Mouse (Mus musculus) lung, postnatal 14 days (tissue): ENCODE measurements around the gene Ascl3.

ENCODE experiments used
- DNase-seq: peaks from one replicate; pipeline ENCODE4 v3.0.0; 2021

Ascl3 gene

DNA sequence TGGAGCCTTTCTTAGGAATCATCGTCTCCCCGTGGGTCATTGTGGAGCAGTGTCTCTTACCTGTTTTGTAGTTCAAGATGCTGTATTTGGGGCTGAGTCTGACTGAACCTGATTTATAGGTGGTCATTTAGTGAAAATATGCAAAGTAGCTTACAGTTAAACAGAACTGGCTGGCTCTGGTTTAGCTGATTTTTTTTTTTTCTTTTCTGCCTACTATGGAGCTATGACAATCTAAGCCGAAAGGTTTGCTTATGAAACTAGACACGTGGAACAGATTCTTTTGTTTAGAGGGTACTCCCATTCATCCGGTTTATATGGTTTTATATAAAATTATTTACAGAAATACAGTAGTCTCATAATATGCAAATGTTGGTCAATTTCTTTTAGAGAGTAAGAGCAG lies at the start of gene Ascl3:
Gene Ascl3, minus strand, starts transcription at position 101 of the 400 bp plus-strand sequence.
- DNase-seq, result no peak

DNA sequence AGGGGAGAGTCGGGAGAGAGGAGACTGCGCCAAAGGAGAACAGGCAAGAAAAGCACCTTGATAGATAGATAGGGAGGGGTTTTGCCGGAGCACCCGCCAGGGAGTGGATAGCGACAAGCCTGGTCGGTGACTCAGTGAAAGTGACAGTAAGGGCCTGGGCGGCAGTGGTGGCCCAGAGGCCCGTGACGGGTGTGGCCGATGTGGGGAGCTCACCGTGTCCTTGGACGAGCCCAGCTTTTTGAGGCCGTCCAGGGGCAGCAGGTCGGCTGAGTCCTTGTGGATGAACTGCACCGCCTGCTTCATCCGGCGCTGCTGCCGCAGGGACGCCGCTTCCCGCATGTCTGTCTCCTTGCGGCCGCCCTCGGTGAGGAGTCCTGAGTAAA lies 49.6 kb upstream of the Ascl3 start:
- DNase-seq, result no peak

DNA sequence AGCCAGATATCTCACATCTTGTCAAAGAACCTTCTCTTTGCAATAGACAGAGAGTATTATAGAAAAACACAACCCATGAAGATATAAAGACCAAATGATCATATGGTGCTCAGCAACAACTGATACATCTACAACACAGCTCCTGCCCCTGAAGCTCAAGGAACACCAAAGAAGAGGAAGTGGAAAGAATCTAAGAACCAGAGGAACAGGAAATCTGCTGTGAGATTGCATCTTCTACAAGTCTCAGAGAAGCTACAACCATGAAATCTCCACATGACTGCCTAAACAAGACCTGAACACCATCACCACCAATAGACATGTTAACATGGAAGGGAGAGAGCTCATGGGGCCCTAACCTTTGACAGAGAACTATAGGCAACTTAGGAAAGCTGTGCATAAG lies 40.7 kb upstream of the Ascl3 start:
- DNase-seq, result no peak

DNA sequence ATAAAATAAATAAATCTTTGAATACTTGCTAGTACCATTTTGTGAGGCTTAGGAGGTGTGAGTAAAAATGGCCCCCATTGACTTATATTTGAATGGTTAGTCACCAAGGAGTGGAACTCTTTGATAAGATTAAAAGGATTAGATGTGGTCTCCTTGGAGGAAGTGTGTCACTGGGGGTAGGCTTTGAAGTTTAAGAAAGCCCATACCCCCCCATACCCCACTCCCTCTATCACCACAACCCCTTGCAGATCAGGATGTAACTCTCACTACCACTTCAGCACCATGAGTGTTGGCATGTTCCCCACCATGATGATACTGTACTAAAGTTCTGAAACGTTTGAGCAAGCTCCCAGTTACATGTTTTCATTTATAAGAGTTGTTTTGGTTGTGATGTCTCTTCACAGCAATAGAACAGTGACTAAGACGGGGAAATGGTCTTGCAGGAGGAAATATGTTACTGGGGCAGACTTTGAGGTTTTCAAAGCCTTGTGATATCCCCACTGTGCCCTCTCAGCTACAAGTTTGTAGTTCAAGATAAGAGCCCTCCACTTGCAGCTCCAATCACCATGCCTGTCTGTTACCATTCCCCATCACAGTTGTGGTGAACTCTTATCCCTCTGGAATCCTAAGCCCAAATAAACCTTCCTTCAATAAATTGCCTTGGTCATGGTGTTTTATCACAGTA lies 37.3 kb upstream of the Ascl3 start:
- no peak for DNase-seq

DNA sequence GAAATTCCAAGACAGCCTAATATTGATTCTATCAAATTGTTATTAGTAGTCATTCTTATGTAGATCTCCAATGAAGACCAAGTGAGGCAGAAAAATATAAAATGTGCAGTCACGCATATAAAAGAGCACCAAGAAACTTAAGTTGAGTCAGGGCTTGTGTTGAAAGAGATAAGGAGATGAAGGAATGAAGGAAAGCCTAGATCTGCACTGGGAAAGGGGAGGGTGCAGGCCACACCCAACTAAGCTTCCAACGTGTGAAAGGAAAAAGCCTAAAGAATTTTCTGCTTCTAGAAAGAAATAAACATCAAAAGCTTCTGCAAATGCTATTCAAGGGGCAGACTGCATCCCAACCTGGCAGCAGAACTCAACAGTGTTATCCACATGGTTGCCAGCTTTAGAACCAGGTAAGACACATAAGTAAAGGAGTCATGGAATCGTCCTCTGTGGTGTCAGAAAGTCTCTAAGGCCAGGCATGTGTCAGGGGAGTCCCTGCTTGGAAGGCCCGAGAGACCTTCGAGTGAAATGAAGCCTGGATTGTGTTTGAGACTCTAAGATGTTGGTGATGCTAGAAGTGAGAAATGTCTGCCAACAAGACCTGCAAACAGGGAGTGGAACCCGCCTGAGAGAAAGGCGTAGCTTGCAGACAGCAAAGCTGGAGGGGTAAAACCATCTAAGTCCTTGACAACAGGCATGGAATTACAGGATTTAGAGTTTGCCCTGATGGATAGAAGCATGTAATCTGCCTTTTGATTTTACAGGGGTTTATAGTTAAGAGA lies 36.2 kb upstream of the Ascl3 start:
- no peak for DNase-seq

DNA sequence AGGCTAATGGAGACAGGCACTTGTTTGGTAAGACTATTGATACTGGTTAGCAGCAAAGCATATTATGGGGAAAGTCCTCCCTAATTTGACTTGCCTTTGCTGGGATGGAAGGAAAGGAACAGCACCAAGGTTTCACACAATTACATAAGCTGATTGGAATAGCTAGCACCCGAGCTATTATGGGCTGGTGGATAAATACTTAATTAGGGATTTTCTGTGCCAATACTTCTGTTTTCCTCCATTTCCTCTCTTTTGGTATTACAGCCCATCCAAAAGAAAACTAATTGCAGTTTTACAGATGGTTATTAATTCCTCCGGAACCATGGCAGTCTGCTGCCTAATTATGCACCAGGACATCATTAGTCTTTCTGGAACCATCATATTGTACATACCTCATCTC lies 32.5 kb upstream of the Ascl3 start:
- no peak for DNase-seq

DNA sequence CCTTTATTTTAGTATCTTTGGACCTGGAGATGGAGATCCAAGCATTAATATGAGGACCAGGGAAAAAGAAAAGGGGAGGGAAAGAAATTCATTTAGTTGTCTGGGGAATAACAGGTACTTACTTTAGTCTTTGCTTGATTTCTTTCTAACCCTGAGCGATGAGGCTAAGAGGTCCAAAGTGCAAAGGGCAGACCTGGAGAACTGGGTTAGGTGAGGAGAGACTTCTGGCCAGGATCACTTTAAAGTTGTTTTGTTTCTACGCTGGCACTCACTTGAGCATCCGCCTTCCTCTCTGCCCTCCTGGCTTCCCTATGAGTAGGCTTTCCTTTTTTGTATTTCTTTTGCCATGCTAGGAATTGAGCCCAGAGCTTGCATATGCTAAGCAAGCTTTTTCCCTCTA lies 24.8 kb upstream of the Ascl3 start:
- DNase-seq, result no peak

DNA sequence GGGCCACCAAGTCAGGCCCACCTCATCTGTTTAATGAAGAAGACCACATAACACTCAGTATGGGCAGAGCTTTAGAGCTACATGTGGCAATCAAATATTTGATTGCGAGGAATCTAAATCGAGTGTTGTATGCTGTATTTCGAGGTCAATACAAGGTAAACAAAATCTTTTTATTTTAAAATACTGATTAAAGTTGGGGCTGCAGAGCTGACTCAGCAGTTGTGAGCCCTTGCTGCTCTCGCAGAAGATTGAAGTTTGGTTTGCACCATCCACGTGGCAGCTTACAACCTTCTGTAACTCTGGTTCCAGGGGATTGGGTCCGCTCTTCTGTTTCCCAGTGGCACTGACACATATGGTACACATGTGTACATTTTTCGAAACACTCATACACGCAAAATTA lies 22.5 kb upstream of the Ascl3 start:
- no peak for DNase-seq

DNA sequence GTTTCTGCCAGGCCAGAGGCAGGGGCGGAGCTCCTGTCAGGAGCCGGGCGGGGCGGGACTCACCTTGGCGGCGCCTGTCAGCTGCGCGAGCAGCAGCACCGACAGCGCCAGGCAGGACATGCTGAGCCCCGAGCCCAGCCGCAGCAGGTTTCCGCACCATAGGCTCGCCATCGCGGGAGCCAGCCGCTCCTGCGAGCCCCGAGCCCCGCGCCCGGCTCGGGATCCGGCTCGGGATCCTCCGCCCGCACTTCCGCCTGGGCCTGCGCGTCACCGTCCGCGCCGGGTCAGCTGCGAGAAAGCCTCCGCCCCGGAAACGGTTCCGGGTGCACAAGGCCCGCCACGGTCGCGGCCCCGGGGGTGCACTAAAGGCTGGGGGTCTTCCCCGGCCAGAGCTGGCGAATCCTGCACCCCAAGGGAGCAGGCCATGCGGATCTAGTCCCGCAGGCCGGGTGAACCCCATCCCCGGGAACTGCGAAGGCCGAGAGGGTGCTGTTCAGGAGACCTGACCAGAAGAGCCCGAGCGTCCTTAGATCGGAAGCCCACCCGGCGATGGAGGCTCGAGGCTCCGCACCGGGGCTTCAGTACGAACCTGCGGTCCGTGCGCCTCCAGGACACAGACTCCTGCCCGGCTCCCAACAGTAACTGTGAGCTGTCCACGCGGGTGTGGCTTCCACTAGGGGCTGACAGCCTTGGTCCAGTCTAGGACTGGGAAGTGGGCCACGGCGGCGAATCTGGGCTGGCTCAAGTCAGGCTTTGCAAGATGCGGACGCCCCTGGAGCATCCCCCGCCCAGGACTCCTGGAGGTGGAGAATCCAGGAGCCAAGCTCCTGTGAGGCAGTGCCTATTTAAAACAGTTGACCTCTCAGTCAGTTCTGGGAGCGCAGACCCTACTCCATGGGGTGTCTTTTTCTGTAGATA lies 20.7 kb upstream of the Ascl3 start, which contains the start of gene Tmem9b:
Gene Tmem9b, minus strand, starts transcription at position 868 of the 918 bp plus-strand sequence.
- peak; percentile 79 for DNase-seq

DNA sequence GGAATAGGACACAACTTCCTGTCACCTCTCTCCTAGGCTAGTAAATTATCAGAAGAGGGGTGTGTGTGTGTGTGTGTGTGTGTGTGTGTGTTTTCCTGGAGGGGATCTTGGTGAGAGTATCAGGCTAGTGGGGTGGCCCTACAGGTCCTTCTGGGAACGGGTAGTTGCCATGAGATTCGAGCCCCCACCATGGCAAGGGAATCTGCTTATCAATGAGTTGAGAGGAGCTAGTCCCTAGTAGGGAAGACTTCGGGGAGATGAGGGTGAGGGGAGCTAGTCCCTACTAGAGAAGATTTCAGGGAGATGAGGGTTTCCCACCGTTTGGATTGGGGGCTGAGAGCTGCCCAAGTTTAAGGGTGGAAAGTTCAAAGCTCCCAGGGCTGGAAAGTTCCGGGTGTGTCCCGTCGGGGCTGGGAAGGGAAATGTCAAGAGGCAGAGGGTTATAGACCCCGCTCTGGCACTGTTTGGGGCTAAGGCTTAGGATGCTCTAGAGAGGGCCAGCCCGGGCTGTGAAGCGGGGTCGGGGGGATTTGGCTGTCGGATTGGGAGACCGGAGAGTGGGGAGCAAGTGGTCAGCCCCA lies 20.0 kb upstream of the Ascl3 start:
- no peak for DNase-seq

DNA sequence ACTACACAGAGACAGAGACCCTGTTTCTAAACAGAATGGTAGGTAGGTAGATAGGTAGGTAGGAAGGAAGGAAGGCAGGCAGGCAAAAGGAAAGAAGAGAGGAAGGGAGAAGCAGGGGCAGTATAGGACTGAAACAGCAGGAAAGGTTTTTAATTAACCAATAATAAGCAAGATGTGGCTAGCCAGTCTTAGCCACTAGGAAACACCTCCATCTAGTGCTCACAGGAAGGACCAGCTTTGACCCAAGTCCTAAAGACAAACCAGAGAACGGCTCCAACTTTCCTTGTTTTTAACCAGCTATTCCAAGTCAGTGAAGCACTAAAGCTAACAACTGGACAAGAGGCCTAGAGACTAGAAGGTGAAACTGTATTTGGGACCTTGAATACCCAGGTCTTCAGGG lies 16.2 kb upstream of the Ascl3 start:
- no peak for DNase-seq

DNA sequence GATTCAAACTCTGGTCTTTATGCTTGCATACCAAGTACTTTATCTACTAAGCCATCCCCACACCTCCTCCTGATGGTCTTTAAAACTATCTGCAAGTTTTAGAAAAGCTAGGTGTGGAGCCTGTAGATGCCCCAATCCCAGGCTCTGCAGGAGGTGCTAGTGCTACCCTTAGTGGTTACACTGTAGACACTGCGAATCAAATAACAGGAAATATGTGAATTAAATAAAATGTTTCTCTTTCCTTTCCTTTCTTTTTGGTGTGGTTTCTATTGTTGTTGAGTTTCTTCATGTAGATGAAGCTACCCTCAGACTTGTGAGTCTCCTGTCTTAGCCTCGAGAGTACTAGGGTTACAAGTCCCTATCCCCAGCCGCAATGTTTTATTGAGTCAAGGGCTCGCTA lies 10.2 kb upstream of the Ascl3 start:
- DNase-seq, result no peak

DNA sequence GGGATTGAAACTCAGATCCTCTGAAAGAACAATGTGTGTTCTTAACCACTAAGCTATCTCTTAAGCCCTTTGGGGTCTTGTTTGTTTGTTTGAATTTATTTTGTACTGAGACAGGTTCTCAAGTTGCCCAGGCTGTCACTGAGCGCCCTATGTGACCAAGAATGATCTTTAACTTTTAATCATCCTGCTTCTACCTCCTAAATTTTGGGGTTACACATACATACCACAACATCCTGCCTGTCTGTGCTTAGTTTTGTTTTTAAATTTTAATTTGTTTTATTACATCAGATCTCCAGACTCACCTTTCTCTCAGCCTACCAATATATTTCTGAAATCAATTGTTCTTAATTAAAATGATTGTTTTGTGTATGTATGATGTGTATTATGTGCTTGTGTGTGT lies 9.5 kb upstream of the Ascl3 start:
- no peak for DNase-seq

DNA sequence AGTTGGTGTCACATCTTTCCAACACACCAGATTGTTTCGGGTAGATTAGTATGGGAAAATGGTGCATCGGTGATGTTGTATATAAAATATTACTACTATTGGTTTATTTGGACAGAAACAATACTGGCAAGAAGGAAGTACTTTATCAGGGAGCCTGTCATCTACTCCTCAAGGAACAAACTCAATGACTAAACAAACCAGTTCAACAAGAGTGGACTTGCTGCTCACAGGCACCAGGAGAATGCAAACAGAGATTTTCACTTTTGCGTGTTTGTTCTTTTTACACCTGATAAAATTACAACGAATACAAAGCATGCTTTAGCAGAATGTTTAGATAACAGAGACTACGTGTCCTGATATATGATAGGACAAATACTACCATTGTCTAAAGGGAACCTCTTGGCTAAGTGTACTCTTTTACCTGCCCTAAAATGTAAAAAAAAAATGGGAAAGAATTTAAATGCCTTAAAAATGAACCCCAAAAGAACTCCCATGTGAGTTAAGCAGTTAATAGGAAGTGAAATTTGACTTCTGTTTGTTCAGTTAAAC lies 8.4 kb upstream of the Ascl3 start:
- no peak for DNase-seq

DNA sequence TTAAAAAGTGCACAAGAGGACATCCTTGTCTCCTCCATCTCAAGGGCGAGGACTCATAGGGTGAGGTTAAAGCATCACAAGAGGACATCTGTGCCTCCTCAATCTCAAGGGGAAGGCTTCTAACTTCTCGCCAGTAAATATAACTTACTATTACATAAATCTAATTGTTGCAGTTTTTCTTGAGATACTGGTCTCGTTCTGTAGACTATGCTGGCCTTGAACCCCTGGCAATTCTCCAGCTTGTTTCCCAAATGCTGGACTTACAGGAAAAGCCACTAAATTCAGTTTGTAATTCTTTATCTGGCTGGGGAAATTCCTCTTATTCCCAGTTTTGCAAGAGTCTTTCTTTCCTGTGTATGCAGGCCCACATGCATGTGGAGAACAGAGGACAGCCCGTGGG lies 3.3 kb upstream of the Ascl3 start:
- no peak for DNase-seq

DNA sequence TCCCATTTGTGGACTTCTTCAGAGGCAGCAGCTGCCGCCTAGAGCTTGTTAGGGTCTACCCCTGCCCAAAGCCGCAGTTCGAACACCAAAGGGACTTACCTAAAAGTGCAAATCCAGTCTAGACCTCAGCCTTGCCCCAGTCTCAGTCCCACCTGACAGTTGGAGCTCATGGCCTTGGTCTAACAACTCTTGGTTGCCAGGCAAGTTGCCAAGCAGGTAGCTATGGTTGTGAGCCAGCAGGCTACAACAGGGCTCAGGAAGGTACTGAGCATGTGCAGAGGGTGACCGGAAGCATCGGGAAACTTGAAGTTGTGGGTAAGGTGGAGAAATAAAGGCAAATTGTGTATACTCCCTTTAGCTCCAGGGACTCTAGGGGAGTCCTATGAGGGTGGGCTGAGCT lies 7.8 kb downstream of the Ascl3 start, which contains the start of gene BC051019:
Gene BC051019, minus strand, starts transcription at position 154 of the 400 bp plus-strand sequence.
- DNase-seq, result no peak

DNA sequence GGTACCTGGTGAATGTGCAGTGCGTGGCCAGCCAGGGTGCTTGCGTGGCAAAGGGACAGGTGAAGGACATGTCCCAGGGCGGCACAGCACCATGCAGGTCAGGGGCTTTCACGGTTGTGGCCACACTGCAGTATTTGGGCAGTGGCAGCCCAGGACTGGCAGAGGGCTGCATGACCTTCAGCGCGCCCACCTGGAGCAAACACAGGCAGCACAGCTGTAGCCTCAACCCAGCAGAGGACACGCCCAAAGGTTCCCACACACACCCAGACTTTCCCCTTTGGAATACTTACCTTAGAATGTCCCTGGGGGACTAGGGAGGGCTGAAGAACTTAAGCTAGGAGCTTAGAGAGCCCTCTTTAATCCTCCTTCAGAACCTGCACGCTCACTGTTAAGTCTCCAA lies 8.4 kb downstream of the Ascl3 start:
- no peak for DNase-seq

DNA sequence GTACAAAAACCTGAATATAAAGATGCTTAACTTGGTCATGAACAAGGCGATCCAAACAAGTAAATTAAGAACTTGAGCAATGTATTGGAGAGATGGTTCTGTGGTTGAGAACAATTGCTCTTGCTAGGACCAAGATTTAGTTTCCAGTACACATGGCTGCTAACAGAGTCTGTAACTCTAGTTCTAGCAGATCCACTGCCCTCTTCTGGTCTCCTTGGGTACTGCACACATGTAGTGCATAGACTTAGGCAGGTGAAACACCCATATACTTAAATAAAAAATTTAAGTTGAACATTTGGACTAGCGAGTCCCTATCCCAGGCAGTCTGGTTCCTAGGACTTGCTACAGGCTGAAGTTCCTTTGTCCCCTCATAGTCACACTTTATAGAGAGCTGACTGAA lies 8.9 kb downstream of the Ascl3 start:
- no peak for DNase-seq

DNA sequence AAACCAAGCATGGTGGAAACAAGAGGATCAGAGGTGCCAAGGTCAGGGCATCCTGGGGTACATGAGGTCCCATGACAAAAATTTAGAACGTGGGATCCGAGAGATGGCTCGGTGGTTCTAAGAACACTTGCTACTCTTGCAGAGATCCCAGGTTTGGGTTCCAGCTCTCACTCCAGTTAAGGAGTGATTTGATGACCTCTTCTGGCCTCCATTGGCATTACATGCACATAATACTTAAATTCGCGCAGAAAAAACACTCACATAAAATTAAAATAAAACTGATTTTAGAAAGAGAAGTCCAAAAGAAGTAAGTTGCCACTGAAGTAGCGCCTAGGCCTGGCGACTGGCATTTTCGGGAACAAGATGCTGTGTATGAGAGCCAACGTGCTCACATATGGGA lies 12.2 kb downstream of the Ascl3 start:
- peak; percentile 68 for DNase-seq

DNA sequence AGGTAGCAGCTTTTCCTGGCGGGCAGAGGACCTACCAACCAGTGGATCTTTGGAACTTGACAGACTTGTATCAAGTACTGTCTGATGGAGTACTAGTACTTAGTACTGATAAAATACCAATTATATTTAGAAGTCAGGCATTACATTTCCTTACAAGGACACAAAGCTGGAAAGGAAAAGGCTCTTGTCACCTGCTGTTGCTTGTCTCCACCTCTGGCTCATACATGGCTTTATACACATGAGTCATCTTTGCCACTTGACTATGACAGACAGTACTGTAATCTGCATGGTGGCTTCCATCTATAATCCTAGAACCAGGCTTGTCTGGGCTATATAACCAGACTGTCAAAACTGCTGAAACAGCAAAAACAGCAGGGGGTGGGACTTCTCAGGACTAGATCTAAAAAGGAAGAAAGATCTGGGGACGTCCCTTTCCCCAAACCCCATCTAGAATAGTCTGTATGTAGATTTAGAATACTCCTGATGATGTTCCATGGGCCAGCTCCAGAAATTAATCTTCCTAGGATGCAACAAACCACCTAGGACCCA lies 18.0 kb downstream of the Ascl3 start:
- DNase-seq, result no peak

DNA sequence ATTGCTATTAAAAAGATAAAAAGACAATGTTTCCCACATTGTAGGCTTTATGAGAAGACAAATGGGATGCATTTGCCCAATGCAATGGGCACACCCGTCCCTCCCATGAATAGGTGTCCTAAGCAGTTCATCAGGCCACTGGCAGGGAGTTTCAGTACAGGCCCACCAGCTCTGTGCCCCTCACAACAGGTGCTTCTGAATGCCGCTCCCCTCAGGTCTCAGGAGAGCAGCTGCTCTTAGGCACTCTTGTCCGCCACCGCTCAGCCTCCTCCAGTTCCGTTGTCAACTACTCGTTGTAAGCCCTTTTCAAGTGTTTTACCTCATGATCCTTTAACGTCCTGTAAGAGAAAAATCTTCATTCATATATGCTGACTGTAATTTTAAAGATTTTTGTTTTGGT lies 19.3 kb downstream of the Ascl3 start:
- DNase-seq, result no peak

DNA sequence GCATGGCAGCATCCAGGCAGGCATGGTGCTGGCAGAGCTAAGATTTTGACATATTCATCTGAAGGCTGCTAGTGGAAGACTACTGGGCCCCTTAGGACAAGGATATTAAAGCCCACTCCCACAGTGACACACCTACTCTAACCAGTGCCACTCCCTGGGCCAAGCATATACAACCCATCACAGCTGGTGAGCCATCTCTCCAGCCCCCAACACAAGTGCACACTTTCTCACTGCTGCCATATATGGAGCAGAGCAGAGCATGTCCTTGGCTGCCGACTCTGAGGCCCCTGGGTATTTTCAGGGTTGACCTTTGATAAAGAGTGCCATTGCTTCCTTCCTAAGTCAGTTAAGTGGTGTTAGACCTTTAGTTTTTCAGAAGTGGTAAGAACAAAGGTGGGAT lies 21.5 kb downstream of the Ascl3 start:
- no peak for DNase-seq
